Mouse (Mus musculus) kidney, postnatal 4 days (tissue): Measurements from ENCODE around the gene Rftn2.

Source experiments
- DNase-seq, 2 experiments: peaks; one replicate each; pipeline ENCODE4 v3.0.0; 2021; ENCODE audit warnings: mixed read lengths in 2 of 2

Rftn2 gene

GRCm38 (mm10) chr1:55123561-55123960 lies 103.0 kb downstream of the Rftn2 start:
- no peak for DNase-seq

- DNase-seq: no peak
These were observed 103.5 kb downstream of the Rftn2 start for GRCm38 (mm10) chr1:55123046-55123445.
